Mouse (Mus musculus) olfactory bulb, adult 2 months (tissue): ENCODE measurements around the gene Lim2.

Source experiments
- CTCF ChIP-seq: fragments of 200-500 bp; IDR thresholded peaks from 2 replicates; pipeline ENCODE4 v1.5.1; 2012; ENCODE audit warnings: low read depth, mild to moderate bottlenecking, low read length, moderate library complexity; ENCODE audit not compliant: insufficient read depth
- POLR2A ChIP-seq: fragments of 200-500 bp; IDR thresholded peaks from 2 replicates; pipeline ENCODE4 v1.6.1; 2012; ENCODE audit warnings: mild to moderate bottlenecking, low read depth, low read length, moderate library complexity; ENCODE audit not compliant: insufficient read depth

DNA sequence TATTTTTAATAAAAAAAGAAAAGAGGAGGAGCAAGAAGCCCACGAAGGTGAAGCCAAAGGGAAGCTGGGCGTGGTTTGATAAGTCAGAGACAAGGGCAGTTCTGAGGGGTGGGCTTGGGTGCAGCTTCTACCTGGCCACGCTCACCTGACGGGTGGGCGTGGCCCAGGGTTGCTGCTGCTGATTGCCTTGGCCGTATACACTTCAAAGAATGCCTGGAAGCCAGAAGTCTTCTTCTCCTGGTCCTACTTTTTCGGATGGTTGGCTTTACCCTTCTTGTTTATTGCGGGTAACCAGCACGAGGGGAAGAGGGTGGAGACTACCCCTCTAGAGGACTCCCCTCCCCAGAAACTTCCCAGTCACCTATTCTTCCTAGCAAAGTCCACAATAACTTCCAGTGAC is 15.2 kb downstream of the Lim2 start:
- TF ChIP-seq CTCF = no peak
- TF ChIP-seq POLR2A = no peak
